Mouse (Mus musculus) telencephalon, adult 2 months (tissue): Measurements from ENCODE around the gene Tex33.
"Not testable (repeated sequence)": the region's sequence is repeated elsewhere in the genome, so short reads cannot be mapped to it uniquely, and the experiment has no call there.

Experiments
- DNase-seq: peaks from one replicate; pipeline ENCODE4 v3.0.0-alpha.2; 2011; ENCODE audit warnings: low read depth, low spot score

Tex33 gene

DNA sequence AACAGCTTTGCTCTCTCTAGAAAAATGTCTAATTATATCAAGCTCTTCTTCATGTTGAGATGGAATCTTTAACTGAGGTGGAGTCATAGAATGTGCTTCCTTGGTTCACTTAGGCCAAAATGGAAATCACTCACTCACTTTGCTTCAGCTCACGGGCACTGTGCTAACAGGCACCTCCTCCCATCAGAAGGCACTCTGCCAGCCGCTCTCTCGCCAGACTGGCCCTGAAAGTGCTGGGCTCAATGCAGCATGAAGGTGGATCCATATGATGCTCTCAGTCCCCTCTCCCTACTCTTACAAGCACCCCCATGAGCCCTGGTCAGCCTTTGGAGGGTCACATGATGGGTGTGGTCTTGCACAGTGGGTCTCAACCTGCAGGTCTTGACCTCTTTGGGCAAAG is 21.5 kb downstream of the Tex33 start:
- no peak for DNase-seq

DNA sequence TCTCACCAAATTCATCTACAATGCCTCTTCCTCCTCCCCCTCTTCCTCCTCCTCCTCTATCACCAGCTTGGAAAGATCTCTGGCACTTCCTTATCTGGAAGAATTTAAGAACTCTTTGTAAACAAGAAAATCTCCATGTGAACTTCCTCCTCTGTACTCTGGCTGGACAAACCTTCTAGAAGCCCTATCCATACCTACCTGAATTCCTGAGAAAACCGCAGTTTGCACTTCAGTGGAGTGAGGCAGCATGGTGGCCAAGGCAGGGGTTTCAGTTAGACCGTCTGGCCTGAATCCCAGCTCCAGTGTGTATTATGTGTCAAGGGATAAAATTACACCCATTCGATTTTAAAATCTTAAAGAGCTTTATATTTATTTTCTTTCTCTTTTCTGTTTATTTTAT is 22.9 kb downstream of the Tex33 start:
- no peak for DNase-seq

DNA sequence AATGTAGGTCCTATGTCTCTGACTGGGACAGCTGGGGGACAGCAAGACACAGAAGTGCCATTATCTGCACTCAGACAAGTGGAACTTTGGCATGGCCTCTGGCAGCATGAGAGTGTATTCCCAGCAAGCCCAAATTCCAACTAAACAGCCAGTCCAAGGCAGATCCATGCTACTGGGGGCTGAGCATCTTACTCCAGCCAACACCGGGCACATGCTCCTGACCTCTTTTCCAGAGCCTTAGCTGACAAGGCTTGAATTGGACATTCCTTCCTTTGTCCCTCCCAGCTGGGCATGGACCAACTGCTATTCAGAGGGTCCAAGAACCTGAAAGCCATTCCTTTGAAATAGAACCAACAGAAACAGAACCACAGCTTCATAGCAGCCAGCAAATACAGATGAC is 26.1 kb downstream of the Tex33 start:
- DNase-seq = no peak

DNA sequence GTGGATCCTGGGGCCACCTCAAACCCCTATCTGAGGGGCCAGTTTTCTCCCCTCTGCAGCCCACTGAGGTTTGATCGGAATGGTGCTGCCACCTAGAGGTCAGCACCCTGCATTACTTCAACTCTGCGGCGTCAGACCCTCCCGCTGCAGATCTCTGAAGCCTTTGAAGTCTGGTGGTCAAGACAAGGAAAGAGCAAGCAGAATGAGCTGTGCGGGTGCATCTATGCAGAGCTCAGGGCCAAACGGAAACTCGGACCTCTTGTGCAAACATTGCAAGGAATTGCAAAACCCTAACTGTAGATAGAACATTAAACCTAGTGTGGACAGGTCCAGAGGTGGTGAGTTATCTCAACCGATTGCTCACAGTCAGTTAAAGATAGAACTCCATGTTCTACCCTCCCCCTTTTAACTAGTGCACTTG is 26.8 kb downstream of the Tex33 start:
- DNase-seq = no peak

DNA sequence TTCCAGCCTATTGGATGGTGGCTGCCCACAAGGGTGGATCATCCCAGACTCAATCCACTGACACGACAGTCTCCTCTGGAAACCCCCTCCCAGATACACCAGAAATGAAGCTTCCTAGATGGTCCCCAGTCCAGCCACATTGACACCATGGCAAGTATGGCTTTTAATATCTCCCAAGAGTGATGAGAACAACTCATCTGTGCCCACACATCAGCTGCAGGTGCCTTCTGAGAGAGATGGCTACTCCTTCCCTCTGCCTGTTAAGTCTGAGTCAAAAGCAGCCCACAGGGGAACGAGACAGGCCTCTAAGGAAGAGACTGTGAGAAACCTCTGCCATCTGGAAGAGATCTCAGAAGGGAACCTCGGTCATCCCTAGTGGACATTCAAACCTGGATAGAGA is 27.9 kb downstream of the Tex33 start:
- no peak for DNase-seq

DNA sequence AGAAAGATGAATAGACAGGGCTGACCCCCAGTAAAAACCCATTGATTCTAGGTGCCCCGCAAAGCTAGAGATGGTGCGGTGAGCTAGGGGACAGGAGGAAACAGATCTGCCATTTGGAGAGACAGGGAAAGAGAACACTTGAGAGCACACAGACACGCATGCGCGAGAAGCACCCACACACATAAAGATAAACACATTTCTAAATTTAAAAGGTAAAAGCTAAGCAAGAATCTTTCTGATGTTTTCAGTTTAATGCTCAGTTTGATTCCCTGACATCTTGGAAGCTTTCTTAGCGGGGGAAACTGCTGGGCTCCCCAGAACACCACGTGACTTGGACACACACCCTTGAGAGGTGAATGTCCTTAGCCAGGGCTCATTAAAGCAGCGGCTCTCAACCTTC is 28.8 kb downstream of the Tex33 start:
- DNase-seq = no peak

DNA sequence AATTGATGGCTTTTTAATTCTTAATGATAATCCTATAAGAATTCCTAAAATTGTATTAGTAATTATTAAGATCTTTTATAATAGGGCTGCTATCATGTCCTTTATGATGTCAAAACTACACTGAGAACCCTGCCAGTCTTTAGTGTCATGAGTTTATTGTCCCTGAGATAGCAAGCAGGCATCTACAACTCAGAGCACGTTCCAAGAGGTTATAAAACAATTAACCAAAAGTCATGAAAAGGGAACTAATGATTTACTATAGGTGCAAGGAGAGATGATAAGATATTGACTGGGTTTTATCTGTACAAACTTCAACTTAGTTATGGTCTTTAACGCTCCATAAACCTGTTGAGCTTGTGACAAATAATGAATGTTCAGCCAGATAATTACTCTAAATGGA is 29.8 kb downstream of the Tex33 start:
- DNase-seq = no peak

DNA sequence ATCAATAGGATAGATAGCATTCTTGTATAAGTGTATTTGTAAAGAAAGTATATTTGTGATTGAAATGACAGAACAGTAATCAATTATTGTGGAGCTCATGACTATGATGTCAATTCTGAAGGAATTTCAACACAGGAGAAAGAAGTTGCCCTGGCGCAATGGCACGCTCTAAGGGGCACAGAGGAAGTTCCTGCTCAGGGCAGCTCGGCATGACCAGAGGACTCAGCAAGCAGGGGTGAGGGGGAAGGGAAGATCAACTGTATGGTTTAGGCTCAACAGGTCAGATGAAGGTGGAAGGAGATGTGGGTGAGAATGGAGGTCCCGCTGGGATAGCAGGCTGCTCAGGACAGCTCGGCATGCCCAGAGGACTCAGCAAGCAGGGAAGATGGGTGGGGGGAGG is 40.2 kb downstream of the Tex33 start:
- DNase-seq = no peak

DNA sequence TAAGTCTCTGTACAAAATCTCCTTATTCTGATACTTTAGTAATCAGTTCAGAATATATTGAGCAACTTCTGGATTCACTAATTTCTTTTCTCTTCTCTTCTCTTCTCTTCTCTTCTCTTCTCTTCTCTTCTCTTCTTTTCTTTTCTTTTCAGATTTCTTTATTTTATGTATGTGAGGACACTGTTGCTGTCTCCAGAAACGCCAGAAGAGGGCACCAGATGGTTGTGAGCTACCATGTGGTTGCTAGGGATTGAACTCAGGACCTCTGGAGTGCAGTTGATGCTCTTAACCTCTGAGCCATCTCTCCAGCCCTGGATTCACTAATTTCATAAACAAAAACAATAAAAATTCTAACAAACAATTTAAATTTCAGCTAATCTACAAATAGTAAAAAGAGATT is 40.8 kb downstream of the Tex33 start:
- DNase-seq = no peak

DNA sequence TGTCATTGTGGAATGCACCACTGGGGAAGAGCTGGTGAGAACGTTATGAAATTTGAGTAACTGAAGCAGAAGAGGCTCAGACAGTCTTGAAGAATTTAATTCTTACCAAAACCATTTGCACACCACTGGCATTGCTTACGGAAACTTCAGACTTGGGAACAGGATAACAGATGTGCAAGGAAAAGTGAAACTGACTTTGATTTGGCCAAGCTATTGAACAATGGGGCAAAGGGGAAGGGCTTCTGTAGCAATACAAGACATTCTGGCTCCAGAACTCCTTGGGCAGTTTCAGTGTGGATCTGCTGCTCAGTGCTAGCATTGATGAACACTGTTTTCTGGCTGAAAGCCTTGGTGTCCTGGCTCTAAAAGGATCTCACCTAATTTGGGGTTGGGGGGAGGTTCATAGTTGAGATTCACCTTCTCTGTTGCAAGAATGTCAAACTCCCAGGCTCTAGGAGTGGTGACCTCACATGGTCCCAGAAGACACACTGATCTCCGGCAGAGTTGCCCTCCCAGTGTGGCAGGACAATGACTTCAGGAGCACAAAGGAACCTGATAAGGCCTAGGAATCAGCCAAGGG is 44.0 kb downstream of the Tex33 start:
- DNase-seq = no peak

DNA sequence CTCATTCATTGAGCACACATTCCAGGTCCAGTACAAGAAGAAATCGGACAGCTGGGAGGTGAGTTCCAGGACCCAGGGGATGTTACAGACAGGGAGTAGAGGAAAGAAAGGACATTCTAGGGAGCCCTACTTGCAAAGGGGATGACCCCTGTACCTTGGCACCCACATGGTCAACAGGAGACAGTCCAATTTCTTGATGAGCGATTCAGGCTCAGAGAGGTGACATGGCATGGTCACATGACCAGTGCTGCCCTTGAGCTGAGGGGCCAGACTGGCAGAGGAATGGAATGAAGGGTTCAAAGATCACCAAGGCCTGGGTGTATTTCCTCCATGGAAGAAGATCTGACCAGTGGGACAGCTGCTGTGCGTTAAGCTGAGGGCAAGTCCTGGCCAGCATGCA is 51.1 kb downstream of the Tex33 start:
- no peak for DNase-seq

DNA sequence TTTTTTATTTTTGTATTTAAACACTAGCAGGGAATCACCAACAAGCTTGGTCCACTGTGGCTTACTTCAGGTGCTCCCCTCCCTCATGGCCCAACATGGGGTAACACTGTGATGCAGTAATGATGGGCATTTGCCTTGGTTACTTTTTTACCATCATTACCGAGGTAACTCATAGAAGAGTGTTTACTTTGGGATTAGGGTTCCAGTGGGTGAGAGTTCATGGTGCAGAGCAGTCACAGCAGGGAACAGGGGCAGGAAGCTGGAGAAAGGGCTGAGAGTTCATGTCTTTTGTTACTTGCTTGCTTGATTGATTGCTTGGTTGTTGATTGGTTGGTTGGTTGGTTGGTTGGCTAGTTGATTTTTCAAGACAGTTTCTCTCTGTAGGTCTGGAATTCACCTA is 52.0 kb downstream of the Tex33 start:
- DNase-seq = no peak

DNA sequence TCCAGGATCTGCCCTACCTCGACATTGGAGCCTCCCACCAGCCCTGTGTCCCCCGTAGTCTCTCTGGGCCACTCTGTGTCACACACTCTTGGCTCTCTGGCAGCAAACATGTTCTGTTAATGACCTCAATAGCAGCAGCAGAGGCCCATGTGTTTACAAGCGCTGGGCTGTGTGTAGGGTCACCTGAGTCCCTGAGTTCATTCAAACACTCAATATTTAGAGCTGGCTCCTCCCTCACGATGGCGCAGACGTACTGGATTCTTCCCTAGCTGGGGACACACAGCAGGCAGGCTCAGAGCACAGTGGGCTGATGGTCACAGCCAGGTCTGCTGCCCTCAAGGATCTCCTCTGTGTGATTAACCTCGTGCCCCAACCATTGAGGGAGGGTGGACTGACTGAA is 54.8 kb downstream of the Tex33 start:
- not testable (repeated sequence) for DNase-seq

DNA sequence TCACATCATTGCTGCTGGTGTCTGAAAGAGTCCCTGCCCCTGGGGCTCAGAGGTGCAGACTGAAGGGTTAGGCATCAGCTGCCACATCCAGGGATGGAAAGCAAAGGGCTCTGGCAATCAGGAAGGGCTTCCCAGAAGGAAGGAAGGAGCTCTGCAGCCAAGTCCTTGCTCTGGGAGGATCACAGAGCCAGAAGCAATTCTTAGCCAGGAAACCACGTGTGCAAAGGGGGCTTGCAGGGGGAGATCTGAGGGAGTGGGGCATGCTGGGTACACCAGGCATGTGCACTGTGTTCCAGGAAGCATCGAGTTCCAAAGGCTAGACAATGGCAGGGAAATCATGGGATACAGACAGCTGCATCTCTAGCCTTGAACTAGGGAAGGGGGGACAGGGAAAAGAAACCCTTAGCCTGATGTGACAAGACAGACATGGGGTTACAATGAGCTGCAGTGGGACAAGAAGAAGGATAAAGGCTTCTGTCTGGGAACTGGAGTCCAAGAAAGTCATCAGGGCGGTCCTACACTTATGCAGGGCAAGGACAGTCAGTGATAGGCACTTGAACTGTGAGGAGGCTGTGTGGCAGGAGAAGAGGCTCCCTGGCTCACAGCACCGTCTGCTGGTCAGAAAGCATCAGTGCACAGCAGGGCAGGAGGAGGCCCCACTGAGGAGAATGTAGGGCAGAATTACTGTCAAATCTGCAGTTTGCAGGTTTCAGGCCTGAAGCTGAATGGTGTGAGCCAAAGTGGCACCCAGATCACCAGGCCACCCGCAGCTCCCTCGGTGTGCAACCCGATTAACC is 55.9 kb downstream of the Tex33 start:
- not testable (repeated sequence) for DNase-seq

DNA sequence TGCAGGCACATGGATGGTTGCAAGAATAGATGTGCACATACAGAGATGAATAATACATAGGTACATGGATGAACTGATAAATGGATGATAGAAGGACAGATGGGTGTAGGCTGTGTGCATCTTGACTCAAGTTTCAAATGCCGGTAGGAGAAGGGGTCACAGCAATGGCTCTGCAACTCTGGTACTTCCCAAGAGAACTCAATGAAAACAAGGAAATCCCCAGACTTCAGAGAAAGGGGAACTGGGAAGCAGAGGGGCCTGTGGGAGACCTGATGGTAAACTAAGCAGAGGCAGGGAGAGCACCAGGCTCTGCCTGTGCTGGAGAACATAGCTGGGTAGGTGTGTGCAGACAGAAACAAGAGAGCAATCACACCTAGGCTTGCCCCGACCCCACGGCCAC is 61.3 kb downstream of the Tex33 start:
- no peak for DNase-seq

DNA sequence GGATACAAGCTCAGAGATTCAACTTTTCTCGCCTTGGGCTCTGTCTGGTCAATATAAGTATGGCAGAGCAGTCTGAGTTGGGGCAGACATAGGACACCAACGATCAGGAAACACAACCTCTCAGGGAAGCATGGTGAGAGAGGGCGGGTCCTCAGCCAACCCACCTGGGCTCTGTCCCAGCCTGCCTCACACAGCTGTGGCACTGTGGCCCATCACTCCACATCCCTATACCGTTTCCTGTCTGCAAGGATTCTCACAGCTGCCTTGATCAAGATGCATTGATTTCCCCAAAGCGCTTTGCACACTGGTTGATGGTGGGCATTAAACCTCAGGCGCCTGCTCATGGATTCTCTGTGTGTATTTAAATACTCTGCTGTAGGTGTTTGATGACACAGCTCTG is 62.7 kb downstream of the Tex33 start:
- DNase-seq = no peak

DNA sequence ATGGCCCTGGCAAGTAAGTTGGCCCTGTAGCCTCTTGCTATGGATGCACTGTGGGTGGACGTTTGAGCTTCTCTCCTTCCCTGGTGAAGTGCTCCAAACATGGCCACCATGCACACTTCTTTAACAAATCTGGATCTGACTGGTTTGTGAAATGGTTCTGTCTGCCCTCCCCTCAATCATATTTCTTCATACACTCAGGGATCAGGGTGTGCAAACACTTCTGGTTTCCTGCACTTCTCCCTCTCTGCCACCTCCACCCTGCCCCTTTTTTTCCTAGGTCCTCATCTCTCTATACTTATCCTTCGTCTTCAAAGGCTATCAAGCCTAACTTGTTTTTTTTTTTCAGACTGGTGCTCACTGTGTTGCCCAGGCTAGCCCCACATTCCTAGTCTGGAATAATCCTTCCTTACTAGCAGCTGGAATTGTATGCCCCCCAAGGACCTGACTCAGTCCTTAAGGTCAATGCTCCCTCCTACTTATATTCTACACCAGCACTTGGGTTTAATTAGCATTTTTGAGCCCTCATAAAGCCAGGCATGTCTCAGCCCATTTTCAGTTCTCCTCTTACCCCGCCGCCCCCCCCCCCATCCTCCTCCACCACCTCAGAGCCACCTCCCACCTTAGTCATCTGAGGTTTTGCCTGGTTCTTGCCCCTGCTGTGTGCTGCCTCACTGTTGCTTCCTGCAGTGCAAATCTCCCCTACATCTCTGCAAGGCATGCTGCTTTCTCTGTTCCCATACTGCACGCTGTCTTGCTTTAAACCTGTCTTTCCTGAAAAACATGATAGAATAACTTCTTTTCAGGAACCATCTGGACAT is 64.0 kb downstream of the Tex33 start:
- DNase-seq = no peak

DNA sequence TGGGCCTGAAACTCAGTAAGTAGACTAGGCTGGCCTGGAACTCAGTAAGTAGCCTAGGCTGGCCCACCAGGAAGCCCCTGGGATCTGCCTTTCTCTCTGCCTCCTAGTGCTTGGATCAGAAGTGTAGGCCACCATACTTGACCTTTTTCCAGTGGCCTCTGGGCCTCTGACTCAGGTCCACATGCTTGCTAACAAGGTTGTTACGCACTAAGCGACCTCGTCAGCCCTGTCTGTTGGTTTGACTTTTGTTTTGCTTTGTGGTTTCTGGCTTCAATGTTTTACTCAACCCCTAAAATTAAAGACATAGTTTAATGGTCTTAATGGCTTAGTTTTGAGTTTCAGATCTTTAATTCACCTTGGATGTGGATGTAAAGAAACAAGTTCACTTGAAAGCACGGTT is 65.0 kb downstream of the Tex33 start:
- no peak for DNase-seq

DNA sequence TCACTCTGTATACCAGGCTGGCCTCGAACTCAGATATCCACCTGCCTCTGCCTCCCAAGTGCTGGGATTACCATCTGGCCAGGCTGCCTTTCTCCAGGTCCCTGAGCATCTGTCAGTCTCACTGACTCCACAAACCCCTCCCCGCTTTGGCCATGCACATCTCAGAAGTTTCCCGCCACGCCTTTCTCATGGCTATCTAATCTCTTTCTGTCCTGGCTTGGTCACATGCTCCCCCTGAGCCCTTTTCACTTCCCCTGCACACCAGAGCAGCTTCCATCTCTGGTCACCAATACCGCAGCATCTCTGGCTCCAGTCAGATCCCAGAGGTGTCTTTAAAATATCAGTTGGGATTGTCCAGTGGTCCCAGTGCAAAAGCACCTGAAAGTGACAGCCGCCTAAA is 65.7 kb downstream of the Tex33 start:
- not testable (repeated sequence) for DNase-seq

DNA sequence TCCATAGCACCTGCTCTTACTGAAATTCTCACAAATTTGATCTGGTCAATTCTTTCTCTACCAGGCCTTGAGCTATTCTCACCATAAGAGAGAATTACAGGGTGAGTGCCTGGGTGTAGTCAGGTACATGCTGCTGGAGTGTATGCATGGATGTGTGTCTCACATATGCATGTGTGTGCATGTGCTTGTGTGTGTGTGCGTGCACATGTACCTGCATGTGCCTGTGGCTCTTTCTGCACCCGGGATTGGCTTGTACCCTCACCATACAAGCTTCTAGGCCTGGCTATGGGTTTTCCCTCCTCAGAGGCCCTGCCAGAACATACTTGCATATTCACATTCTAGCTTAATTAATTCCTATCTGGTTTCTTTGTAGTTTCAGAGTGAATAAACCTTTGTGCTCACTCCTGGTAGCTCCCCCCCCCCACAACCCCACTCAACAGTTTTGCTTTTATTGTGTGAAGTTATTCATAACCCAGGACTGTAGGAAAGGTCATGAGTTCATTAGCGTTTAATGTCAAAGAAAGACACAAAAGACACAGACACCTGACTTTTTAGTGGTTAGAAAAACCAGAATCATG is 67.1 kb downstream of the Tex33 start:
- DNase-seq = no peak
